In the genomic region with DNA sequence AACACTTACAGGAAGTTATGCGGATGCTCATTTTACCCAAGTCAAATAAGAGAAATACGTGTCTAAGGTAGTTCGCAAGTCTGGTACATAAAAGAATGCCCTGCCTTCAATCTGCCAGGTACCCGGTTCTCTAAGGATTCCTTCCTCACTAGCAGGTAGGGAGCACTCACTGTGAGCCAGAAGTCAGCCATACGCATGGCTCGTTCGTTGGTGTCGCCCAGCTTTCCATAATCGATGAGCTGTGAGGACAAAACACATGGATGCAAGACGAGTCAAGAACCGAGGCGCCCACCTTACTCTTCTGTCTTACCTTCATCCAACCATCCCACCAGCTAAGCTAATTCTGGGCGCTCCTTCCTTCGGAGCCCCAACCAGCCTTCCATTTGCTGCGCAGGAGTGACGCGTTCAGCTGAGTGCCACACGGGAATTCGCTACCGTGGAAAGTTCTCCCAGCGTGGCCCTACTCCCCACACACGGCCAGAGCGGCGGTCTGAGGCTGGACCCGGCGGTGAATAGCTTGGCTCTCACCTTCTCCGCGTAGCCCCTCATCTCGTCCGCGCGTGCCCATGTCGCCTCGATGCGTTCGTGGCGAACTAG, we compare ENCODE assay signal across 8 mouse cellular contexts. TPM values are rescaled to one million over a fixed set of nuclear protein-coding genes. Genes with fewer than 3 reads are reported as not detected.
A peak's percentile ranks its signal among the peaks of the same experiment; 100 is the strongest.
DNase-seq lines count a peak whose midpoint lies in the region; ATAC-seq and TF ChIP-seq lines count a peak whose summit lies in the region.

No protein-coding gene starts in this region.

- ATAC-seq in forebrain, embryonic 16.5 days, result no peak
- ATAC-seq in activated CD4-positive, CD25-positive, alpha-beta regulatory T cell, adult 4 months, result no peak

- peaks cover 8% of the 10 kb centered on the region; the same call in 1 of the 2 replicates for H3K36me3 ChIP-seq in forebrain, embryonic 16.5 days (ENCODE audit: control insufficient read depth, insufficient read depth)
- H3K36me3 ChIP-seq in macrophage (ENCODE audit: inconsistent target), result peaks cover 4% of the 10 kb centered on the region; the same call in 1 of the 2 replicates

- DNase-seq in left cerebral cortex, adult 11 months (ENCODE audit: low spot score), result peak; percentile 36
- no peak for DNase-seq in left cerebral cortex, postnatal 10 days (ENCODE audit: extremely low spot score in 1 of 2, low spot score in 2 of 2)
- DNase-seq in cerebellum, adult 18-20 months, result no peak
- no peak for DNase-seq in adrenal gland, postnatal 10 days

- TF ChIP-seq CTCF in bone marrow macrophage, adult 2 months (IDR thresholded peaks at IDR 0.05; ENCODE audit: low read depth, low read length), result no peak

- H3K27ac ChIP-seq in bone marrow macrophage, adult 2 months (ENCODE audit: insufficient read depth, low read depth, low read length), result peak overlapping the region; percentile 75
- H3K27ac ChIP-seq in forebrain, embryonic 16.5 days (ENCODE audit: low read length), result peak overlapping the region; percentile 87
- H3K27ac ChIP-seq in macrophage, result peak overlapping the region; percentile 70

- H3K27me3 ChIP-seq in forebrain, embryonic 16.5 days (replicated peaks; ENCODE audit: control insufficient read depth, insufficient read depth, low read length), result no peaks in the 10 kb centered on the region

- H3K9me3 ChIP-seq in forebrain, embryonic 16.5 days (ENCODE audit: control insufficient read depth, low read length), result no peaks in the 10 kb centered on the region

- H3K4me3 ChIP-seq in bone marrow macrophage, adult 2 months (ENCODE audit: insufficient read depth, low read length), result peak overlapping the region; percentile 95
- H3K4me3 ChIP-seq in forebrain, embryonic 16.5 days (replicated peaks; ENCODE audit: low read length), result peak overlapping the region; percentile 74
- peak overlapping the region; percentile 85 for H3K4me3 ChIP-seq in macrophage (ENCODE audit: inconsistent target)

- peaks cover 17% of the 10 kb centered on the region for H3K4me1 ChIP-seq in bone marrow macrophage, adult 2 months (ENCODE audit: control insufficient read depth, insufficient read depth, low read length)
- peaks cover 11% of the 10 kb centered on the region for H3K4me1 ChIP-seq in forebrain, embryonic 16.5 days (replicated peaks; ENCODE audit: control insufficient read depth, insufficient read depth, low read length)

- intact Hi-C loops in left cerebral cortex, postnatal 10 days (cut with DNase I), result loop anchor here (2.0 to 5.0 kb wide), 2 partner anchors 84 to 168 kb away; partner anchors contain the start of genes Arfip2, Gm45799 and Timm10b

- peak overlapping the region; percentile 55 for H3K4me2 ChIP-seq in forebrain, embryonic 16.5 days (ENCODE audit: low read length)

- 3% methylated on average over 37 of the region's 37 CpGs for WGBS in forebrain, embryonic 16.5 days
- WGBS in macrophage (ENCODE audit: missing documents), result 3% methylated on average over 37 of the region's 37 CpGs

- no peak for TF ChIP-seq POLR2A in bone marrow macrophage, adult 2 months (IDR thresholded peaks at IDR 0.05; ENCODE audit: borderline replicate concordance, low read depth, low read length)

- peak overlapping the region; percentile 85 for H3K9ac ChIP-seq in forebrain, embryonic 16.5 days (replicated peaks; ENCODE audit: low read depth, low read length)

- peaks cover 15% of the 10 kb centered on the region for H3K79me2 ChIP-seq in macrophage (ENCODE audit: inconsistent target)

RNA-seq across cellular contexts. Expression of gene Mrpl17, which starts 0.5 kb away (rescaled TPM):
- total RNA-seq in left cerebral cortex, postnatal 10 days (2021), result 100 to 1,000 TPM; 109 to 110 TPM
- 53.7 and 62.8 TPM in 2 replicates for polyA plus RNA-seq in bone marrow macrophage, adult 2 months (2012; ENCODE audit: insufficient read depth, insufficient read length, missing spikeins)
- 178 and 190 TPM in 2 replicates for polyA plus RNA-seq in forebrain, embryonic 16.5 days (2015; fragmentation: Nextera tagmentation; extraction: Ambion mirVana)
- 10 to 100 TPM in 19 of 26 experiments, 1 to 10 TPM in 7; 4.1 to 19.5 (median 11.0) TPM for total RNA-seq in macrophage (2018; cell fraction: chromatin; rRNA removed)
- total RNA-seq in macrophage (2018; cell fraction: cytosol; rRNA removed), result 10 to 100 TPM; 48.5 to 83.5 (median 65.6) TPM
- 10 to 100 TPM in 24 of 26 experiments, 1 to 10 TPM in 2; 6.3 to 36.0 (median 16.1) TPM for total RNA-seq in macrophage (2018; cell fraction: nucleus; rRNA removed)
- 39.9 to 175 TPM (median 79.2 TPM) in 3 replicates for polyA plus RNA-seq in macrophage (2018)
- 100 to 1,000 TPM; 175 to 216 TPM for polyA plus RNA-seq in activated CD4-positive, CD25-positive, alpha-beta regulatory T cell, adult 4 months (2017; shearing (Covaris generic))
- 100 to 1,000 TPM; 208 to 232 TPM for total RNA-seq in adrenal gland, postnatal 10 days (2021)

RNA-seq across cellular contexts. Expression of gene Dchs1, which starts 22.9 kb away (rescaled TPM):
- 10 to 100 TPM; 31.1 to 34.7 TPM for total RNA-seq in left cerebral cortex, postnatal 10 days (2021)
- polyA plus RNA-seq in bone marrow macrophage, adult 2 months (2012; ENCODE audit: insufficient read depth, insufficient read length, missing spikeins), result 0.49 and 1.0 TPM in 2 replicates
- polyA plus RNA-seq in forebrain, embryonic 16.5 days (2015; fragmentation: Nextera tagmentation; extraction: Ambion mirVana), result 20.7 and 22.0 TPM in 2 replicates
- 1 to 10 TPM in 7 of 26 experiments, under 1 TPM in 19; 0.04 to 2.8 (median 0.68) TPM for total RNA-seq in macrophage (2018; cell fraction: chromatin; rRNA removed)
- total RNA-seq in macrophage (2018; cell fraction: cytosol; rRNA removed), result 1 to 10 TPM in 7 of 26 experiments, under 1 TPM in 19; 0.29 to 1.6 (median 0.72) TPM
- total RNA-seq in macrophage (2018; cell fraction: nucleus; rRNA removed), result 1 to 10 TPM in 18 of 26 experiments, under 1 TPM in 8; 0.58 to 2.6 (median 1.2) TPM
- polyA plus RNA-seq in macrophage (2018), result 0.27 to 1.4 TPM (median 0.47 TPM) in 3 replicates
- not detected for polyA plus RNA-seq in activated CD4-positive, CD25-positive, alpha-beta regulatory T cell, adult 4 months (2017; shearing (Covaris generic))
- total RNA-seq in adrenal gland, postnatal 10 days (2021), result 10 to 100 TPM; 11.8 to 17.1 TPM

RNA-seq across cellular contexts. Expression of gene Tpp1, which starts 58.3 kb away (rescaled TPM):
- 10 to 100 TPM; 32.6 to 40.0 TPM for total RNA-seq in left cerebral cortex, postnatal 10 days (2021)
- polyA plus RNA-seq in bone marrow macrophage, adult 2 months (2012; ENCODE audit: insufficient read depth, insufficient read length, missing spikeins), result 257 and 299 TPM in 2 replicates
- polyA plus RNA-seq in forebrain, embryonic 16.5 days (2015; fragmentation: Nextera tagmentation; extraction: Ambion mirVana), result 30.2 and 35.2 TPM in 2 replicates
- total RNA-seq in macrophage (2018; cell fraction: chromatin; rRNA removed), result 100 to 1,000 TPM in 18 of 26 experiments, 10 to 100 TPM in 8; 60.1 to 289 (median 140) TPM
- 100 to 1,000 TPM; 163 to 376 (median 225) TPM for total RNA-seq in macrophage (2018; cell fraction: cytosol; rRNA removed)
- total RNA-seq in macrophage (2018; cell fraction: nucleus; rRNA removed), result 100 to 1,000 TPM in 25 of 26 experiments, 10 to 100 TPM in 1; 97.8 to 652 (median 294) TPM
- polyA plus RNA-seq in macrophage (2018), result 285 to 456 TPM (median 392 TPM) in 3 replicates
- polyA plus RNA-seq in activated CD4-positive, CD25-positive, alpha-beta regulatory T cell, adult 4 months (2017; shearing (Covaris generic)), result 100 to 1,000 TPM in 1 of 2 experiments, 10 to 100 TPM in 1; 86.2 to 106 TPM
- 10 to 100 TPM; 65.5 to 68.8 TPM for total RNA-seq in adrenal gland, postnatal 10 days (2021)
